Mouse (Mus musculus): ENCODE results near the gene Smim14. TPM values are rescaled to one million over a fixed set of nuclear protein-coding genes. Genes with fewer than 3 reads are reported as not detected.
A peak's percentile ranks its signal among the peaks of the same experiment; 100 is the strongest.

Smim14 gene
- polyA plus RNA-seq, 1 experiment from 2014 or later, result 57.8 TPM

DNA sequence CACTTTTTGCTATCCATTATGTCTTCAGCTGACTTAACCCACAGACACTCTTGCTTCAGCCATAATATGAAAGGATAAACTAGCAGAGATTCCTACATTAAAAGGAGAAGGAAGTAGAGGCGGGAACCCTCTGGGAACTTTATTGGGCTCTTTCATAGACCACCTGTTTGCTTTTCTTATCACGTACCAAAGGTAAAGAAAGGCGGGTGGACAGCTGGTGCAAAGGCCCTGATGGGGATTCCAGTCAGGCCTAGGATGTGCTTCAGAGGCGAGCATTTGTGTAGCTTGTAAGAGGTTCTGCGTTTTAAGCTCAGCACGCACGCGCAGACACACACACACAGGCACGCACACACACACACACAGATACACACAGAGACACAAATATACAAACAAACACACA, 35.6 kb downstream of the Smim14 start:
- no peak for ATAC-seq (ENCODE audit: low read depth)
- Histone ChIP-seq H3K4me3 (ENCODE audit: low read depth, low read length) (no peak overlapping the region), H3K4me1 (ENCODE audit: control insufficient read depth, low read depth, low read length) (no peaks in the 10 kb centered on the region), H3K27me3 (ENCODE audit: control insufficient read depth, insufficient read depth, low read depth, low read length) (no peaks in the 10 kb centered on the region), H3K9ac (ENCODE audit: low read depth, low read length) (no peak overlapping the region), H3K4me2 (ENCODE audit: low read depth, low read length) (no peak overlapping the region), H3K9me3 (replicated peaks; ENCODE audit: control insufficient read depth, low read length) (no peaks in the 10 kb centered on the region), H3K36me3 (ENCODE audit: control insufficient read depth, insufficient read depth) (no peaks in the 10 kb centered on the region), H3K27ac (ENCODE audit: low read length) (no peak overlapping the region)
- WGBS (ENCODE audit: insufficient replicate concordance), result 70% methylated on average over 9 of the region's 9 CpGs

DNA sequence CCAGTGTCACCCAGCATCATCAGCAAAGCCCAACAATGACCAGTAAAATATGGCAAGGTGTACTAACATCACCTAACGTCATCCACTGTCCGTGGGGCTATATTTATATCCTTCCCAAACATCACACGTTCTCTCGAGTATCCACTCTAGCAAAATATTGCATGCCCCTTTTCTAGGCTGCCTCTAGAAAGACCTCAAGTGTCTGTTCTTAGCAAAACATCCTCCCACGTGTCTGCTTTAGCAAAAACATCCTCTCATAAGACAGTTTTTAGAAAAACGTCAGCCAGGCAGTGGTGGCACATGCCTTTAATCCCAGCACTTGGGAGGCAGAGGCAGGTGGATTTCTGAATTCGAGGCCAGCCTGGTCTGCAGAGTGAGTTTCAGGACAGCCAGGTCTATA, 36.8 kb downstream of the Smim14 start:
- Histone ChIP-seq H3K4me2 (ENCODE audit: low read depth, low read length) (no peak overlapping the region), H3K4me1 (ENCODE audit: control insufficient read depth, low read depth, low read length) (no peaks in the 10 kb centered on the region)

DNA sequence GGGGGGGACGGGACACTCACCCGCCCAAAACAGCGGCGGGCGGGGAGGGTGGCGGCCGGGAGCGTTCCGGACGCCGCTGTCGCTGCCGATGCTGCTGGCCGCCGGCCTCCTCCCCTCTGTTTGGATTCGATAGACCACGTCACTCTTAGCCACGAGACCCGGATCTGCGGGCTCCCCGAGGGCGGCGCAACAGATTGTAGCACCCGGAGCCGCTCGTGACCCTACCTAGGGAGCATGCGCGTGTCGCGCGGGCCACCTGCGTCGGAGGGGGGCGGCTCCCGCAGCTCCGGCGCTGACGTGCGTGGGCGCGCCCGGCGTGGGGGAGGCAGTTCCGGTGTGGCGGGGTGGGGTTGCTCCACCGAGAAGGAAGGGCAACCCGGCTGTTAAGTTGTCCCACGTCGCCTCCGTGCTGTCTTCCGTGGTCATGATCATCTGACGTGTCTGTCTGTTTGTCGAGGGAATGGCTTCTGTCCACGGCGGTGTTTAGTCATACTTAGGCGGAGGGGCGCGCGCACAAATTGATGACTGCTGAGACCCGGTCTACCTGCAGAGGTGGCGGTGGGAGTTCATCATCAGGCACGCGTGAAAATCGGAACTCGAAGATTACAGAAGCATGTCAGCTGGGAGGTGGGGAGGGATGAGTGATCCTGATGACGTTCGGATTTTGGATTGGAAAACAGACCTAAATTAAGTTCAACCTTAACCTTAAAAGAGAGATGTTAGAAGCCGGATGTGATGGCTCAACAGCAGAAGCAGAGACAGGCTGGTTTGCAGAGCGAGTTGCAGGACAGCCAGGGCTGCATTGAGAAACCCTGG, 44.1 kb downstream of the Smim14 start, which contains the start of gene Gm43552:
Gm43552 (minus strand) TSS at position 118 of the 816 bp plus-strand sequence.
- Histone ChIP-seq H3K36me3 (ENCODE audit: control insufficient read depth, insufficient read depth) (no peaks in the 10 kb centered on the region), H3K4me2 (ENCODE audit: low read depth, low read length) (peak within 1 kb of the TSS; percentile 89), H3K4me3 (ENCODE audit: low read depth, low read length) (peak within 1 kb of the TSS; percentile 86), H3K9me3 (replicated peaks; ENCODE audit: control insufficient read depth, low read length) (no peaks in the 10 kb centered on the region), H3K4me1 (ENCODE audit: control insufficient read depth, low read depth, low read length) (peaks cover 10% of the 10 kb centered on the region), H3K27ac (ENCODE audit: low read length) (peak within 1 kb of the TSS; percentile 92), H3K27me3 (ENCODE audit: control insufficient read depth, insufficient read depth, low read depth, low read length) (no peaks in the 10 kb centered on the region), H3K9ac (ENCODE audit: low read depth, low read length) (peak within 1 kb of the TSS; percentile 93)
- ATAC-seq (ENCODE audit: low read depth), result peak; percentile 96
- WGBS (ENCODE audit: insufficient replicate concordance), result under 1% methylated on average over 67 of the region's 69 CpGs

More for the DNA sequence above, 36.8 kb downstream of the Smim14 start:
- Histone ChIP-seq H3K27me3 (ENCODE audit: control insufficient read depth, insufficient read depth, low read depth, low read length) (no peaks in the 10 kb centered on the region), H3K27ac (ENCODE audit: low read length) (no peak overlapping the region), H3K9me3 (replicated peaks; ENCODE audit: control insufficient read depth, low read length) (no peaks in the 10 kb centered on the region), H3K4me3 (ENCODE audit: low read depth, low read length) (no peak overlapping the region), H3K36me3 (ENCODE audit: control insufficient read depth, insufficient read depth) (no peaks in the 10 kb centered on the region), H3K9ac (ENCODE audit: low read depth, low read length) (no peak overlapping the region)
- ATAC-seq (ENCODE audit: low read depth), result no peak
- WGBS (ENCODE audit: insufficient replicate concordance), result 57% methylated on average over 7 of the region's 7 CpGs

DNA sequence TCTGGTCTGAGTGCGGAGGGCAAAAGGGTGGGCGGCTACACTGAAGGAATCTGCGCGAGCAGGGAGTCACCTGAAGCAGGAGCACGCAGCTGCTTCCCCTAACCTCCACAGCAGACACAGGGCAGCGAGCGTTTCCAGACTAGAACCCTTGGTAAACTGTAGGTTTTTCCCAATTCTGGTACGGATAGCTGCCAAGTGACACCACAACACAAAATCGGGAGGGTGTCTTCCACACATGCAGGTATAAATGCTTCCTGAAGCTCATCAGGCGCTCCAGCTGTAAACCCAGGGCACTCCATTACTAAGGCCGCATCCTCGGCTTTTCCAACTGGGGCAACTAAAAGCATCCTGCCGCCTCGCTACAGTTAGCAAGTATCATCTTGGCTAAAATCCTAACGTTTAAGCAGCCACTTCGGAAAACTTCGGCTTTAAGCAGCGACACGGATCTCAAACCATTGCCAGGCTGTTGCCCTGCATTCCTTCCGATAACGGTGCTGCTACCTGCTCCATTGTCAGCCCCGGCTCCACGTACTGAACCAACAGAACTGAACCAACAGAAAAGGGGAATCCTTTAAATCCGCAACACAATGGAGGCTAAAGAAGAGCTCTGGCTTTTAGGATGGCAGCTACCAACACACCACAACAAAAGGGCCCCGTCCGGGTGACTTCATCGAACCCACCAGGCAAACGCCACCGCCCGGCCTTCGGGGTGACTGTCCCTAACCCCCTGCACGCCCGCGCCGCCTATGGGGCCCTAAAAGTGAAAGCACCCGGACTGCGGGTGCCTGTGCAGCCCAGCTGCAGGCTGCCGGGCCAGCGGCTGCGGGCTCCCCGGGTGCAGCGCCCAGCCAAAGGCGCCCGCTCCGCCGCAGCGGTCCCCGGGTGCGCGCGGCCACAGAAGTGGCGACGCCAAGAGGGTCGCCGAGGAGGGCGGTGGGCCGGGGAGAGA, 44.9 kb downstream of the Smim14 start:
- WGBS (ENCODE audit: insufficient replicate concordance), result under 1% methylated on average over 57 of the region's 57 CpGs
- ATAC-seq (ENCODE audit: low read depth), result peak; percentile 76

DNA sequence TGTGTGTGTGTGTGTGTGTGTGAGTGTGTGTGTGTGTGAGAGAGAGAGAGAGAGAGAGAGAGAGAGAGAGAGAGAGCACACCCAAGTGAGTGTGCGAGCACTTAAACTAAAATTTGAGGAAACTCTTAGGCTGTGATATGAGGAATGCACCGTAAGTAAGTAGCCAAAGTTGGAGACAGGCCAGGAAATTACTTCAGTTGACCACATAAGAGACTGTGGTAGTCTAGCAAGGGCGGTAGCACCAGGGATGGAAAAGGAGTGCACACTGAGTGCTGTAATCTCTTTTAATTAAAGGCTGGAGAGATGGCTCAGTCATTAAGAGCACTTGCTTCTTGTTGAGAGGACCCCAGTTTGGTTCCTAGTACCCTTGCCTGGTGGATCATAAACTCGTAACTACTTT, 47.2 kb downstream of the Smim14 start:
- H3K36me3 ChIP-seq (ENCODE audit: control insufficient read depth, insufficient read depth), result no peaks in the 10 kb centered on the region
- H3K4me3 ChIP-seq (ENCODE audit: low read depth, low read length), result no peak overlapping the region
- 47% methylated on average over 4 of the region's 4 CpGs for WGBS (ENCODE audit: insufficient replicate concordance)
- H3K27ac ChIP-seq (ENCODE audit: low read length), result no peak overlapping the region
- no peaks in the 10 kb centered on the region for H3K9me3 ChIP-seq (replicated peaks; ENCODE audit: control insufficient read depth, low read length)
- no peak for ATAC-seq (ENCODE audit: low read depth)
- no peaks in the 10 kb centered on the region for H3K27me3 ChIP-seq (ENCODE audit: control insufficient read depth, insufficient read depth, low read depth, low read length)
- H3K4me1 ChIP-seq (ENCODE audit: control insufficient read depth, low read depth, low read length), result peaks cover 12% of the 10 kb centered on the region
- H3K4me2 ChIP-seq (ENCODE audit: low read depth, low read length), result no peak overlapping the region
- no peak overlapping the region for H3K9ac ChIP-seq (ENCODE audit: low read depth, low read length)

More for the DNA sequence above, 44.9 kb downstream of the Smim14 start:
- Histone ChIP-seq H3K9me3 (replicated peaks; ENCODE audit: control insufficient read depth, low read length) (no peaks in the 10 kb centered on the region), H3K4me1 (ENCODE audit: control insufficient read depth, low read depth, low read length) (peaks cover 10% of the 10 kb centered on the region), H3K4me3 (ENCODE audit: low read depth, low read length) (peak overlapping the region; percentile 86), H3K27ac (ENCODE audit: low read length) (peak overlapping the region; percentile 92), H3K4me2 (ENCODE audit: low read depth, low read length) (peak overlapping the region; percentile 89), H3K9ac (ENCODE audit: low read depth, low read length) (peak overlapping the region; percentile 93), H3K27me3 (ENCODE audit: control insufficient read depth, insufficient read depth, low read depth, low read length) (no peaks in the 10 kb centered on the region), H3K36me3 (ENCODE audit: control insufficient read depth, insufficient read depth) (no peaks in the 10 kb centered on the region)

DNA sequence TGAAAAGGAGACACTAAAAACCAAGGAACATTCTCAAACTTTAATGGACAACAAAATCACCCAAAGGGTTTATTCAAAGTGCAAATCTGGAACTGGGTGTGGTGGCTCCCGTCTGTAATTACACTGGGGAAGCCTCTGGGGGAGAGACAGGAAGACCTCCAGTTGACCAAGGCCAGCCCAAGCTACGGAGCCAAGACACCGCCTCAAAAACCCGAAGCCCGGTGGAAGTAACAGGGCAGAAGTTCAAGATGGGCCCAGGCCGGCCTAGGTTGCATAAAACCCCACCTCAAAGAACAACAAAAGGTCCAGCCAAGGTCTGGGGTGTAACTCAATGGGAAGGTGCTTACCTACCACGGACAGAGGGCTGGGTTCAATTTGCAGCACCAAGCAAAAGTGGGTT, 48.3 kb downstream of the Smim14 start:
- H3K4me3 ChIP-seq (ENCODE audit: low read depth, low read length), result no peak overlapping the region
- H3K9me3 ChIP-seq (replicated peaks; ENCODE audit: control insufficient read depth, low read length), result no peaks in the 10 kb centered on the region
- H3K9ac ChIP-seq (ENCODE audit: low read depth, low read length), result no peak overlapping the region
- H3K4me2 ChIP-seq (ENCODE audit: low read depth, low read length), result no peak overlapping the region
- no peaks in the 10 kb centered on the region for H3K36me3 ChIP-seq (ENCODE audit: control insufficient read depth, insufficient read depth)
- WGBS (ENCODE audit: insufficient replicate concordance), result 72% methylated on average over 7 of the region's 7 CpGs
- H3K27ac ChIP-seq (ENCODE audit: low read length), result no peak overlapping the region
- peaks cover 17% of the 10 kb centered on the region for H3K4me1 ChIP-seq (ENCODE audit: control insufficient read depth, low read depth, low read length)
- no peaks in the 10 kb centered on the region for H3K27me3 ChIP-seq (ENCODE audit: control insufficient read depth, insufficient read depth, low read depth, low read length)
- ATAC-seq (ENCODE audit: low read depth), result no peak

DNA sequence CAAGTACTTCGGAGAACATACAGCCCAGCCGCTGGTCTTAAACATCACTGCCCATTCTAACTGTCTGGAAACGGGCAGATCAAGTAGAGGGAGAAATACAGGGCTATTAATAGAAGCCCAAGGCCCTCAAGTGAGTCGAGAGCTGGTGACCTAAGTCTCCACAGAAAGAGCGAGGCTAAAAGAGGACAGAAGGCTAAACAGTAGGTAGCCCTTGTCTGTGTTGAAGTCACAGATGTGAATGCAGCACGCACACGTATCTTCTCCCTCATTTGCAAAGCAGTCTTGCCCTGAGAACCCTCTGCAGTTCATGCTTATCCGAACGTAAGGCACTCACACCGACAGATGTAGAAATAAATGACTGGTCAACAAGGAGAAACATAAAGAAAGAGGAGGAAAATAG, 49.6 kb downstream of the Smim14 start:
- H3K4me2 ChIP-seq (ENCODE audit: low read depth, low read length), result no peak overlapping the region
- no peak overlapping the region for H3K27ac ChIP-seq (ENCODE audit: low read length)
- ATAC-seq (ENCODE audit: low read depth), result no peak
- no peaks in the 10 kb centered on the region for H3K9me3 ChIP-seq (replicated peaks; ENCODE audit: control insufficient read depth, low read length)
- no peak overlapping the region for H3K9ac ChIP-seq (ENCODE audit: low read depth, low read length)
- WGBS (ENCODE audit: insufficient replicate concordance), result 61% methylated on average over 10 of the region's 10 CpGs
- H3K36me3 ChIP-seq (ENCODE audit: control insufficient read depth, insufficient read depth), result no peaks in the 10 kb centered on the region
- peaks cover 13% of the 10 kb centered on the region for H3K4me1 ChIP-seq (ENCODE audit: control insufficient read depth, low read depth, low read length)
- H3K4me3 ChIP-seq (ENCODE audit: low read depth, low read length), result no peak overlapping the region
- H3K27me3 ChIP-seq (ENCODE audit: control insufficient read depth, insufficient read depth, low read depth, low read length), result no peaks in the 10 kb centered on the region

DNA sequence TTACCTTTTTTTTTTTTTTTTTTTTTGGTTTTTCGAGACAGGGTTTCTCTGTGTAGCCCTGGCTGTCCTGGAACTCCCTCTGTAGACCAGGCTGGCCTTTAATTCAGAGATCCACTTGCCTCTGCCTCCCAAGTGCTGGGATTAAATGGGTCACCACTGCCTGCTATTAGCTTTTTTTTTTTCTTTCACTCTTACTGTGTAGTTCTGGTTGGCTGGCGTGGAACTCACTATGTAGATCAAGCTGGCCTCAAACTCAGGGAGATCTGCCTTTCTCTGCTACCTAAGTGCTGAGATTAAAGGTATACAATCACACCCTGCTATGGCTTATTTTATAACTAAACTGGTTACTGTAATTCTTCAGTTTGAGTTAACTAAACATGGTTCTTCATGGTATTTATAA, 50.5 kb downstream of the Smim14 start:
- Histone ChIP-seq H3K36me3 (ENCODE audit: control insufficient read depth, insufficient read depth) (no peaks in the 10 kb centered on the region), H3K9ac (ENCODE audit: low read depth, low read length) (no peak overlapping the region), H3K27me3 (ENCODE audit: control insufficient read depth, insufficient read depth, low read depth, low read length) (no peaks in the 10 kb centered on the region), H3K4me3 (ENCODE audit: low read depth, low read length) (no peak overlapping the region), H3K4me1 (ENCODE audit: control insufficient read depth, low read depth, low read length) (peaks cover 11% of the 10 kb centered on the region), H3K9me3 (replicated peaks; ENCODE audit: control insufficient read depth, low read length) (no peaks in the 10 kb centered on the region), H3K4me2 (ENCODE audit: low read depth, low read length) (no peak overlapping the region), H3K27ac (ENCODE audit: low read length) (no peak overlapping the region)
- no peak for ATAC-seq (ENCODE audit: low read depth)
- 79% methylated on average over 2 of the region's 2 CpGs for WGBS (ENCODE audit: insufficient replicate concordance)

Measured in liver, embryonic 16.5 days (tissue).